Mouse (Mus musculus) stomach, postnatal 0 days (tissue): Measurements from ENCODE around the gene Gdf2.

ENCODE experiments used
- CTCF ChIP-seq: IDR thresholded peaks from 2 replicates; pipeline ENCODE4 v1.5.1; 2016; ENCODE audit warnings: antibody characterized with exemption, low read depth, mild to moderate bottlenecking, moderate library complexity
- EP300 ChIP-seq: optimal IDR thresholded peaks from 2 replicates; pipeline ENCODE3; 2016; ENCODE audit warnings: antibody characterized with exemption

GRCm38 (mm10) chr14:33993521-33994289 is 52.9 kb downstream of the Gdf2 start:
- TF ChIP-seq CTCF, result no peak
- no peak for TF ChIP-seq EP300
